11 mouse cellular contexts compared by ENCODE assay signal in the genomic region with DNA sequence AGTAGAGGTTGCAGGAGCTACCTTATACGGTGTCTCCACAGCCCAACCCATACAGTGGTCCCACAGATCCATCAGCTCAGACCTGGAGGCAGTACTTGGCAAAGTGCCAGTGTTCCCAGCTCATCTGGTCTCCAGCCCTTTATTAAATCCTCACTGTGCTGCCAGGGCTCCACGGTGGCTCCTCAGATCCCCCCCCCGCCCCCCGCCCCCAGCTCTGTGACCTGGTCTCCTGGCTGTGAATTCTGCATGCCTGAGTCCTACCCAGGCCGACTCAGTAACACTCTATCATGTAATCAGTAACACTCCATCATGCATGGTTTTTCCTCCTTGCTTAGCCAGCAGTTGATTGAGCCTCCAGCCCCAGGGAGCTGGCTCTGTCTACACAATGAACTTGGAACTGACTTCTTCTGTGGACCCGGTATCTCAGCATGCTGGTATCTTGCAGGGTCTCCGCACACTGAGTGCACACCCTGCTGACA.
A peak's percentile ranks its signal among the peaks of the same experiment; 100 is the strongest.
DNase-seq lines count a peak whose midpoint lies in the region; ATAC-seq lines count a peak whose summit lies in the region.
"Had no signal": no experiment of that assay in that cellular context is flagged by ENCODE, and none has a peak within 500 bp of the region (broad histone marks: within the 10 kb centered on the region; RNA-seq: fewer than 3 reads in every experiment).

No protein-coding gene starts in this region.

- no peaks in the 10 kb centered on the region for H3K9me3 ChIP-seq in kidney, embryonic 14.5 days (ENCODE audit: control insufficient read depth, low read length)
- H3K9me3 ChIP-seq in embryonic facial prominence, embryonic 12.5 days: no peaks in the 10 kb centered on the region
- no peaks in the 10 kb centered on the region for H3K9me3 ChIP-seq in forebrain, embryonic 13.5 days (replicated peaks)
- H3K9me3 ChIP-seq in limb, embryonic 13.5 days: no peaks in the 10 kb centered on the region

- no peaks in the 10 kb centered on the region for H3K27me3 ChIP-seq in kidney, embryonic 14.5 days (ENCODE audit: control insufficient read depth, insufficient read depth, low read length)
- no peaks in the 10 kb centered on the region for H3K27me3 ChIP-seq in embryonic facial prominence, embryonic 12.5 days
- H3K27me3 ChIP-seq in forebrain, embryonic 13.5 days: no peaks in the 10 kb centered on the region
- no peaks in the 10 kb centered on the region for H3K27me3 ChIP-seq in limb, embryonic 13.5 days

- no peak overlapping the region for H3K4me3 ChIP-seq in kidney, embryonic 14.5 days (ENCODE audit: low read length)
- no peak overlapping the region for H3K4me3 ChIP-seq in embryonic facial prominence, embryonic 12.5 days
- H3K4me3 ChIP-seq in forebrain, embryonic 13.5 days: no peak overlapping the region
- H3K4me3 ChIP-seq in limb, embryonic 13.5 days: no peak overlapping the region

- 55% methylated on average over 7 of the region's 7 CpGs for WGBS in kidney, embryonic 14.5 days
- 44% methylated on average over 7 of the region's 7 CpGs for WGBS in embryonic facial prominence, embryonic 12.5 days
- whole genome bisulfite sequencing in forebrain, embryonic 13.5 days: 53% methylated on average over 7 of the region's 7 CpGs
- 23% methylated on average over 7 of the region's 7 CpGs for WGBS in limb, embryonic 13.5 days

- H3K4me1 ChIP-seq in kidney, embryonic 14.5 days (ENCODE audit: control insufficient read depth, insufficient read depth, low read length): no peaks in the 10 kb centered on the region
- H3K4me1 ChIP-seq in embryonic facial prominence, embryonic 12.5 days: peaks cover 22% of the 10 kb centered on the region
- H3K4me1 ChIP-seq in forebrain, embryonic 13.5 days: peaks cover 24% of the 10 kb centered on the region
- peaks cover 32% of the 10 kb centered on the region for H3K4me1 ChIP-seq in limb, embryonic 13.5 days

- no peak overlapping the region for H3K4me2 ChIP-seq in kidney, embryonic 14.5 days (replicated peaks; ENCODE audit: low read depth, low read length)
- H3K4me2 ChIP-seq in embryonic facial prominence, embryonic 12.5 days (replicated peaks): no peak overlapping the region
- no peak overlapping the region for H3K4me2 ChIP-seq in forebrain, embryonic 13.5 days
- H3K4me2 ChIP-seq in limb, embryonic 13.5 days (replicated peaks): peak overlapping the region; percentile 25; the same call in 1 of the 2 replicates

- DNase-seq in kidney, postnatal 36 days: no peak
- no peak for DNase-seq in adrenal gland, postnatal 14 days
- no peak for DNase-seq in thymus, postnatal 14 days
- DNase-seq in adipocyte (ENCODE audit: low spot score): no peak
- DNase-seq: cerebellum, adult 8-10 months; thymus, postnatal 4 days had no signal

- no peak overlapping the region for H3K9ac ChIP-seq in kidney, embryonic 14.5 days (ENCODE audit: low read depth, low read length)
- no peak overlapping the region for H3K9ac ChIP-seq in embryonic facial prominence, embryonic 12.5 days
- H3K9ac ChIP-seq in forebrain, embryonic 13.5 days: no peak overlapping the region
- no peak overlapping the region for H3K9ac ChIP-seq in limb, embryonic 13.5 days

- H3K36me3 ChIP-seq in kidney, embryonic 14.5 days (ENCODE audit: control insufficient read depth, insufficient read depth, low read length): no peaks in the 10 kb centered on the region
- no peaks in the 10 kb centered on the region for H3K36me3 ChIP-seq in embryonic facial prominence, embryonic 12.5 days
- H3K36me3 ChIP-seq in forebrain, embryonic 13.5 days (ENCODE audit: poor library complexity, severe bottlenecking): no peaks in the 10 kb centered on the region
- no peaks in the 10 kb centered on the region for H3K36me3 ChIP-seq in limb, embryonic 13.5 days

- H3K27ac ChIP-seq in kidney, embryonic 14.5 days (ENCODE audit: low read depth, low read length): no peak overlapping the region
- H3K27ac ChIP-seq in embryonic facial prominence, embryonic 12.5 days: peak overlapping the region; percentile 50
- peak overlapping the region; percentile 14; the same call in 1 of the 2 replicates for H3K27ac ChIP-seq in forebrain, embryonic 13.5 days
- H3K27ac ChIP-seq in limb, embryonic 13.5 days: peak overlapping the region; percentile 85

- ATAC-seq in kidney, embryonic 14.5 days (ENCODE audit: low FRiP score, low TSS enrichment): peak; percentile 66
- peak; percentile 78 for ATAC-seq in embryonic facial prominence, embryonic 12.5 days (ENCODE audit: insufficient number of reproducible peaks, insufficient read depth, low FRiP score, low TSS enrichment)
- ATAC-seq in forebrain, embryonic 13.5 days: peak; percentile 45
- peak; percentile 94 for ATAC-seq in limb, embryonic 13.5 days (ENCODE audit: low FRiP score, low read depth)
- ATAC-seq: activated CD4-positive, CD25-positive, alpha-beta regulatory T cell, adult 4 months had no signal
